Mouse (Mus musculus): ENCODE measurements around the gene Slc28a2.
"Not testable (repeated sequence)": the region's sequence is repeated elsewhere in the genome, so short reads cannot be mapped to it uniquely, and the experiment has no call there.

Gene Slc28a2

GRCm38 (mm10) chr2:122469221-122469620 is 42.9 kb downstream of the Slc28a2 start:
- no peak for DNase-seq

- no peak for DNase-seq
These were observed 50.3 kb downstream of the Slc28a2 start for GRCm38 (mm10) chr2:122476585-122476984.

GRCm38 (mm10) chr2:122483787-122484186 is 57.5 kb downstream of the Slc28a2 start:
- DNase-seq, result not testable (repeated sequence)

GRCm38 (mm10) chr2:122484641-122485040 is 58.4 kb downstream of the Slc28a2 start, which contains the start of gene Gm14085:
Gm14085 (plus strand) TSS chr2:122484941.
- no peak for DNase-seq

- DNase-seq, result not testable (repeated sequence)
These were observed 59.4 kb downstream of the Slc28a2 start for GRCm38 (mm10) chr2:122485654-122486053.

- not testable (repeated sequence) for DNase-seq
These were observed 59.8 kb downstream of the Slc28a2 start for GRCm38 (mm10) chr2:122486122-122486521.

GRCm38 (mm10) chr2:122486674-122487073 is 60.4 kb downstream of the Slc28a2 start:
- DNase-seq, result no peak

Measured in cerebellum, adult 18-20 months (tissue).